Mouse (Mus musculus) kidney, embryonic 16.5 days (tissue): Measurements from ENCODE around the gene Bcl2. TPM values are rescaled to one million over a fixed set of nuclear protein-coding genes. Genes with fewer than 3 reads are reported as not detected.

Source experiments
- ATAC-seq: fragments of 200-750 bp; cut with Nextera tagmentation; 2 replicates; pipeline ENCODE4 v1.8.0; 2017; ENCODE audit warnings: moderate TSS enrichment; ENCODE audit not compliant: low FRiP score, low TSS enrichment
- H3K27ac ChIP-seq: fragments of 300-500 bp; sonication (generic); 2 replicates; pipeline ENCODE4 v1.5.1; 2014; ENCODE audit warnings: low read length
- H3K27me3 ChIP-seq: fragments of 300-500 bp; sonication (generic); 2 replicates; pipeline ENCODE4 v1.6.1; 2014; ENCODE audit warnings: low read length, control low read depth, mixed read lengths; ENCODE audit not compliant: insufficient read depth
- H3K36me3 ChIP-seq: fragments of 300-500 bp; sonication (generic); 2 replicates; pipeline ENCODE4 v1.6.1; 2014; ENCODE audit warnings: low read length, control low read depth, mixed read lengths; ENCODE audit not compliant: insufficient read depth
- H3K4me1 ChIP-seq: fragments of 300-500 bp; sonication (generic); 2 replicates; pipeline ENCODE4 v1.6.1; 2014; ENCODE audit warnings: low read length, control low read depth, mixed read lengths; ENCODE audit not compliant: insufficient read depth
- H3K4me2 ChIP-seq: fragments of 300-500 bp; sonication (generic); replicated peaks from 2 replicates; pipeline ENCODE4 v1.6.1; 2014; ENCODE audit warnings: low read depth, low read length
- H3K4me3 ChIP-seq: fragments of 300-500 bp; sonication (generic); 2 replicates; pipeline ENCODE4 v1.5.1; 2014; ENCODE audit warnings: mild to moderate bottlenecking, low read length
- H3K9ac ChIP-seq: fragments of 300-500 bp; sonication (generic); replicated peaks from 2 replicates; pipeline ENCODE4 v1.6.1; 2014; ENCODE audit warnings: low read length
- H3K9me3 ChIP-seq: fragments of 300-500 bp; sonication (generic); 2 replicates; pipeline ENCODE4 v1.6.1; 2016; ENCODE audit warnings: low read length, control low read depth
- WGBS: fragments of 180-500 bp; shearing (Covaris S2); extraction: QIAGEN DNeasy Blood & Tissue Kit; methylation state at CpG from one replicate; pipeline ENCODE4 v1.1.7; 2014; 5-methylcytosine and 5-hydroxymethylcytosine counted together
- polyA plus RNA-seq: library from polyadenylated mRNA; unstranded; fragments of >200 nt; fragmentation: Nextera tagmentation; extraction: Ambion mirVana; gene quantifications from 2 replicates; pipeline ENCODE4 v1.2.1, GENCODE M21; 2015

Bcl2 gene
- polyA plus RNA-seq, 1 experiment from 2014 or later: 20.4 TPM

GRCm38 (mm10) chr1:106700520-106701114 is 13.5 kb downstream of the Bcl2 start:
- no peak overlapping the region for H3K4me2 ChIP-seq
- H3K36me3 ChIP-seq: no peaks in the 10 kb centered on the region
- no peaks in the 10 kb centered on the region for H3K27me3 ChIP-seq
- 88% methylated on average over 9 of the region's 9 CpGs for WGBS
- ATAC-seq: no peak
- H3K27ac ChIP-seq: no peak overlapping the region
- no peak overlapping the region for H3K9ac ChIP-seq
- H3K4me1 ChIP-seq: peaks cover 10% of the 10 kb centered on the region; the same call in 1 of the 2 replicates
- no peak overlapping the region for H3K4me3 ChIP-seq
- H3K9me3 ChIP-seq: no peaks in the 10 kb centered on the region

GRCm38 (mm10) chr1:106696472-106696871 is 17.6 kb downstream of the Bcl2 start:
- peaks cover 12% of the 10 kb centered on the region for H3K4me1 ChIP-seq
- H3K4me3 ChIP-seq: no peak overlapping the region
- no peak overlapping the region for H3K27ac ChIP-seq
- H3K9ac ChIP-seq: no peak overlapping the region
- H3K36me3 ChIP-seq: no peaks in the 10 kb centered on the region
- WGBS: 95% methylated on average over 5 of the region's 5 CpGs
- no peak overlapping the region for H3K4me2 ChIP-seq
- no peaks in the 10 kb centered on the region for H3K27me3 ChIP-seq
- no peaks in the 10 kb centered on the region for H3K9me3 ChIP-seq
- ATAC-seq: no peak

GRCm38 (mm10) chr1:106695649-106696048 is 18.4 kb downstream of the Bcl2 start:
- Histone ChIP-seq H3K4me2 (no peak overlapping the region), H3K9ac (no peak overlapping the region), H3K4me1 (peaks cover 12% of the 10 kb centered on the region), H3K27me3 (no peaks in the 10 kb centered on the region), H3K27ac (no peak overlapping the region), H3K4me3 (no peak overlapping the region), H3K9me3 (no peaks in the 10 kb centered on the region), H3K36me3 (no peaks in the 10 kb centered on the region)
- 73% methylated on average over 4 of the region's 4 CpGs for WGBS
- ATAC-seq: no peak

DNA sequence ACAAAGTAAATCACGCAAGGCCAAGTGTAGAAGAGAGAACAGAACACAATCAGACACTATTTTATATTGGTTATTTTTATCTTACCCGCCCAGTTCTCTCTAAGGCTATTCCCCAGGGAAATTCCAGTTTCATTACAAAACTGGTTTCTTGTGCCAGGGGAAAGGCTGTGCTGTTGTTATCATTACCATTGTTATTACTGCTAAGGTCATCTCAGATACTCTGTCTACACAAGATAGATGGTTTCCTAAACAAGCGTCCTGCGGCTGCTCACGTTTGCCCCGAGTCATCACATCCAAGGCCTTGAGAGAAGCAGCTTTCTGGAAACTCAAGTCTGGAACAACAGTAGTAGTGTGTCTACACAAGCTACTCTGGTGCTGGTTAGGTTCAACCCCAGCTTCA is 19.8 kb downstream of the Bcl2 start:
- H3K4me2 ChIP-seq: no peak overlapping the region
- no peak overlapping the region for H3K27ac ChIP-seq
- peaks cover 12% of the 10 kb centered on the region for H3K4me1 ChIP-seq
- ATAC-seq: 0 out of 2 replicates have a peak, but pooled peaks have one; percentile 40
- H3K9ac ChIP-seq: no peak overlapping the region
- 51% methylated on average over 6 of the region's 6 CpGs for WGBS
- H3K36me3 ChIP-seq: no peaks in the 10 kb centered on the region
- H3K4me3 ChIP-seq: no peak overlapping the region
- no peaks in the 10 kb centered on the region for H3K27me3 ChIP-seq
- H3K9me3 ChIP-seq: no peaks in the 10 kb centered on the region

DNA sequence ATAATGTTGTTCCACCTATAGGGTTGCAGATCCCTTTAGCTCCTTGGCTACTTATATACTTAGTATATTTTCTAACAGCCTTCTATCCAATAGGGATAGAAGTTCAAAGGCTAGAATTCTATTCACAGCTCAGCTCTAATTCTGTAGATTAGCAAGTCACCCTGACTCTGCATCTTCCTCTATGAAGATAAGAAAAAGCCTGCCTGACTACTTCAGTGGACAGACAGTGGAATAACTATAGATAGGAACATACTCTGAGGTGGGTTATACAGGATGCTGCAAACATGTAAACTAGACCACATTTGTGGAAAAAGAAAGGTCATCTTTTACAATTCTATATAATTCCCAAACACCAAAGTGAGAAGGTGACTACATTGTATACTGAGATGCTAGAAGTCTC is 21.5 kb downstream of the Bcl2 start:
- no peak for ATAC-seq
- Histone ChIP-seq H3K4me2 (no peak overlapping the region), H3K9me3 (no peaks in the 10 kb centered on the region), H3K27ac (no peak overlapping the region), H3K36me3 (no peaks in the 10 kb centered on the region), H3K4me3 (no peak overlapping the region), H3K9ac (no peak overlapping the region), H3K27me3 (no peaks in the 10 kb centered on the region), H3K4me1 (peaks cover 23% of the 10 kb centered on the region)

DNA sequence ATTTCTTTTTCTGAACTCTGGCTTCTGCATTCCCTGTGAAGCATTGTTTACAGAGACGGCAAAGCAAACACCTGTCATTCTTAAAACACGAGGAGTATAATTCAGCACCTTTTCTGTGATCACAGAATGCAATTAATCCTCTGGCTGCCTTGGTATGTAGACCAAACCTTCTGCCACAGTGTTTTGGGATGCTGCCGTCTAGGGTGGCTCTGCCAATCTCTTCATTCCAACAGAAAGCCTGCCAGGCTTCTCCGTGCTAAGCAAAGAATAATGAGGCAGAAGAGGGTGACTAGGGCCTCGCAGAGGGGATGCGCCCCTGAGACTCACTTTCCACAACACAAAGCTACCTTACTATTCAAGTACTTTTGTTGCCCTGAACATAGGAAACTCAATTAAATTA is 23.2 kb downstream of the Bcl2 start:
- Histone ChIP-seq H3K4me1 (peaks cover 31% of the 10 kb centered on the region), H3K4me3 (no peak overlapping the region), H3K4me2 (no peak overlapping the region), H3K36me3 (no peaks in the 10 kb centered on the region), H3K9ac (no peak overlapping the region), H3K9me3 (no peaks in the 10 kb centered on the region), H3K27ac (no peak overlapping the region), H3K27me3 (no peaks in the 10 kb centered on the region)
- ATAC-seq: no peak
- 67% methylated on average over 6 of the region's 6 CpGs for WGBS

GRCm38 (mm10) chr1:106688161-106688516 is 25.9 kb downstream of the Bcl2 start:
- H3K4me2 ChIP-seq: peak overlapping the region; percentile 23
- no peaks in the 10 kb centered on the region for H3K9me3 ChIP-seq
- H3K4me1 ChIP-seq: peaks cover 21% of the 10 kb centered on the region
- H3K36me3 ChIP-seq: no peaks in the 10 kb centered on the region
- peak overlapping the region; percentile 15; the same call in 1 of the 2 replicates for H3K9ac ChIP-seq
- peak overlapping the region; percentile 74 for H3K27ac ChIP-seq
- WGBS: 25% methylated on average over 5 of the region's 5 CpGs
- no peaks in the 10 kb centered on the region for H3K27me3 ChIP-seq
- peak; percentile 14; the same call in 1 of the 2 replicates for ATAC-seq
- no peak overlapping the region for H3K4me3 ChIP-seq

GRCm38 (mm10) chr1:106687435-106688160 is 26.5 kb downstream of the Bcl2 start:
- Histone ChIP-seq H3K9me3 (no peaks in the 10 kb centered on the region), H3K27ac (peak overlapping the region; percentile 74), H3K4me1 (peaks cover 21% of the 10 kb centered on the region), H3K27me3 (no peaks in the 10 kb centered on the region), H3K4me2 (peak overlapping the region; percentile 23), H3K9ac (peak overlapping the region; percentile 15; the same call in 1 of the 2 replicates), H3K36me3 (no peaks in the 10 kb centered on the region), H3K4me3 (no peak overlapping the region)
- ATAC-seq: peak; percentile 90
- WGBS: 43% methylated on average over 18 of the region's 18 CpGs

GRCm38 (mm10) chr1:106685702-106686101 is 28.4 kb downstream of the Bcl2 start:
- Histone ChIP-seq H3K9ac (no peak overlapping the region), H3K4me3 (no peak overlapping the region), H3K27ac (no peak overlapping the region), H3K9me3 (no peaks in the 10 kb centered on the region), H3K27me3 (no peaks in the 10 kb centered on the region), H3K4me1 (peaks cover 19% of the 10 kb centered on the region), H3K36me3 (no peaks in the 10 kb centered on the region), H3K4me2 (no peak overlapping the region)
- WGBS: 77% methylated on average over 2 of the region's 2 CpGs
- ATAC-seq: no peak

GRCm38 (mm10) chr1:106684546-106684945 is 29.5 kb downstream of the Bcl2 start:
- Histone ChIP-seq H3K4me1 (peaks cover 19% of the 10 kb centered on the region), H3K27ac (no peak overlapping the region), H3K27me3 (no peaks in the 10 kb centered on the region), H3K9ac (no peak overlapping the region), H3K4me2 (no peak overlapping the region), H3K4me3 (no peak overlapping the region), H3K36me3 (no peaks in the 10 kb centered on the region), H3K9me3 (no peaks in the 10 kb centered on the region)
- no peak for ATAC-seq
- WGBS: 68% methylated on average over 3 of the region's 3 CpGs
